ENCODE assay signal across 47 mouse cellular contexts in the genomic region with DNA sequence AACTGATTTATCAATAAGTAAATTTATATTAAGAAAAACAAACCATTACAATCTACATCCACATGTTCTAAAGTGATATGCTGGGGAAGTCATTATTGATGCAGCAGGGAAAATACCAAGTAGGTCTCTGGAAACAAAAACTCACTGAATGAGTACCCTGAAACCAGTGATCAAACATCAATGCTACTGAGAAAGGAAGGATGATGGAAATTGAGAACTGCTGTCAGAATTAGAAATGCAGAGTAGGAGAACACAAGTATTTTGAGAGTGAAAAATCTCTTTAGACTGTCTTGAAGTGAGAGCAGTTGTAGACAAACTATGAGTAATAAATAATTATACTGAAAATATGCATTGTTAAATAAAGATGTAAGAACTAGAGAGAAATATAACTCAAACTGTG. TPM values are rescaled to one million over a fixed set of nuclear protein-coding genes. Genes with fewer than 3 reads are reported as not detected.
"Had no signal": no experiment of that assay in that cellular context is flagged by ENCODE, and none has a peak within 500 bp of the region (broad histone marks: within the 10 kb centered on the region; RNA-seq: fewer than 3 reads in every experiment).

No protein-coding gene starts in this region.

- H3K9ac ChIP-seq: limb, embryonic 12.5 days; limb, embryonic 13.5 days; limb, embryonic 15.5 days; liver, embryonic 12.5 days; liver, embryonic 13.5 days; liver, embryonic 14.5 days; liver, embryonic 15.5 days; liver, postnatal 0 days; lung, embryonic 14.5 days; lung, embryonic 15.5 days; midbrain, embryonic 12.5 days; midbrain, embryonic 13.5 days; midbrain, embryonic 15.5 days; neural tube, embryonic 12.5 days had no signal

- H3K36me3 ChIP-seq: limb, embryonic 10.5 days; limb, embryonic 12.5 days; limb, embryonic 13.5 days; limb, embryonic 15.5 days; liver, embryonic 12.5 days; liver, embryonic 13.5 days; liver, embryonic 15.5 days; lung, embryonic 15.5 days; midbrain, embryonic 10.5 days; midbrain, embryonic 12.5 days; midbrain, embryonic 13.5 days; midbrain, embryonic 15.5 days; neural tube, embryonic 12.5 days had no signal

- H3K4me2 ChIP-seq: limb, embryonic 12.5 days; limb, embryonic 13.5 days; limb, embryonic 15.5 days; liver, embryonic 11.5 days; liver, embryonic 12.5 days; liver, embryonic 13.5 days; liver, embryonic 15.5 days; lung, embryonic 14.5 days; lung, embryonic 15.5 days; midbrain, embryonic 11.5 days; midbrain, embryonic 12.5 days; midbrain, embryonic 13.5 days; midbrain, embryonic 15.5 days; neural tube, embryonic 12.5 days had no signal

- H3K27ac ChIP-seq: limb, embryonic 10.5 days; limb, embryonic 12.5 days; limb, embryonic 13.5 days; limb, embryonic 15.5 days; liver, embryonic 12.5 days; liver, embryonic 13.5 days; liver, embryonic 14.5 days; liver, embryonic 15.5 days; lung, embryonic 15.5 days; macrophage; midbrain, embryonic 10.5 days; midbrain, embryonic 12.5 days; midbrain, embryonic 13.5 days; midbrain, embryonic 15.5 days; neural tube, embryonic 12.5 days had no signal

- H3K4me3 ChIP-seq: limb, embryonic 10.5 days; limb, embryonic 12.5 days; limb, embryonic 13.5 days; limb, embryonic 15.5 days; liver, embryonic 12.5 days; liver, embryonic 13.5 days; liver, embryonic 15.5 days; lung, embryonic 15.5 days; megakaryocyte, embryonic 14.5 days; midbrain, embryonic 10.5 days; midbrain, embryonic 12.5 days; midbrain, embryonic 13.5 days; midbrain, embryonic 15.5 days; myocyte; neural tube, embryonic 12.5 days had no signal

- DNase-seq: left cerebral cortex, postnatal 4 days; liver; liver, embryonic 13.5 days; liver, postnatal 0 days; lung, adult 18-20 months; lung, adult 2 months; lung, embryonic 14.5 days; lung, postnatal 10 days; lung, postnatal 14 days; lung, postnatal 36 days; lung, postnatal 4 days; midbrain, embryonic 14.5 days had no signal

- H3K9me3 ChIP-seq: limb, embryonic 10.5 days; limb, embryonic 12.5 days; limb, embryonic 13.5 days; limb, embryonic 15.5 days; liver, embryonic 12.5 days; liver, embryonic 13.5 days; liver, embryonic 15.5 days; lung, embryonic 15.5 days; megakaryocyte, embryonic 14.5 days; midbrain, embryonic 10.5 days; midbrain, embryonic 12.5 days; midbrain, embryonic 13.5 days; midbrain, embryonic 15.5 days; neural tube, embryonic 12.5 days had no signal

- H3K4me1 ChIP-seq: limb, embryonic 10.5 days; limb, embryonic 12.5 days; limb, embryonic 13.5 days; limb, embryonic 15.5 days; liver, embryonic 12.5 days; liver, embryonic 13.5 days; liver, embryonic 15.5 days; lung, embryonic 15.5 days; megakaryocyte, embryonic 14.5 days; midbrain, embryonic 10.5 days; midbrain, embryonic 12.5 days; midbrain, embryonic 13.5 days; midbrain, embryonic 15.5 days; neural tube, embryonic 12.5 days had no signal

- H3K27me3 ChIP-seq: limb, embryonic 12.5 days; limb, embryonic 13.5 days; limb, embryonic 15.5 days; liver, embryonic 12.5 days; liver, embryonic 13.5 days; liver, embryonic 15.5 days; lung, embryonic 15.5 days; megakaryocyte, embryonic 14.5 days; midbrain, embryonic 12.5 days; midbrain, embryonic 13.5 days; midbrain, embryonic 15.5 days; neural tube, embryonic 12.5 days had no signal

RNA-seq across cellular contexts. Expression of gene Gm5152, which starts 26.0 kb away (rescaled TPM):
- total RNA-seq: left cerebral cortex, postnatal 10 days; left cerebral cortex, postnatal 14 days; left cerebral cortex, postnatal 25 days; left cerebral cortex, postnatal 36 days; left cerebral cortex, postnatal 4 days; liver, adult 2 months; megakaryocyte progenitor cell, adult 5-6 weeks; megakaryocyte, adult 5-6 weeks; megakaryocyte-erythroid progenitor cell, adult 5-6 weeks; midbrain, postnatal 0 days; monocyte, adult 5-6 weeks had no signal
- polyA plus RNA-seq: limb, embryonic 10.5 days; limb, embryonic 11.5 days; limb, embryonic 12.5 days; limb, embryonic 13.5 days; limb, embryonic 14.5 days; limb, embryonic 15.5 days; liver, adult 2 months; liver, embryonic 11.5 days; liver, embryonic 12.5 days; liver, embryonic 13.5 days; liver, embryonic 14.5 days; liver, embryonic 15.5 days; liver, embryonic 16.5 days; liver, postnatal 0 days; lung, adult 2 months; lung, embryonic 14.5 days; lung, embryonic 15.5 days; lung, embryonic 16.5 days; lung, postnatal 0 days; macrophage; midbrain, embryonic 10.5 days; midbrain, embryonic 11.5 days; midbrain, embryonic 12.5 days; midbrain, embryonic 13.5 days; midbrain, embryonic 14.5 days; midbrain, embryonic 15.5 days; midbrain, embryonic 16.5 days; midbrain, postnatal 0 days; myocyte; neural tube, embryonic 11.5 days; neural tube, embryonic 12.5 days had no signal
